Mouse (Mus musculus): ENCODE measurements at regions not wholly inside any gene's neighbourhood (a gene's known extent, or its start where the extent isn't known, plus 50 kb on each side); places are given as distances from the start of the nearest gene placed in this dataset.

DNA sequence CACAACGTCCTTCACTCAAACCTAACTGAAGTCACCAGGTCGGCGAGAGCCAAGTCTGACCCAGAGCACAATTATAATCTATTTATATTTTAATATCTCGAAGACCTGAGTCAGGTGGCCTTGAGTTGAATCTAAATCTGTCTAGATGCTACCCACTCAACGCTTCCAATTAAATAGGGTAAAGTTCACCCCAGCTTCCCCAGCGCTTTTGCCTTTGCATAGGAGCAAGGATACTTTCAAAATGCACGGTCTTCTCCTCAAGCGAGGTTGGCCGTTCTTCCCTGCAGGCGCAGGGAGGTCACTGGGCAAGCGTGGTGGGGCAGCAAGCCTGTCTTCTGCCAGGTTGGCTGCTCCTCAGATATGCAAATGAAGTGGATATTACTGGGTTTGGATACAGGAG, 194.6 kb upstream of the Prox1 start:
- Histone ChIP-seq H3K4me1 (ENCODE audit: insufficient read depth) (no peaks in the 10 kb centered on the region), H3K9me3 (ENCODE audit: low read length) (no peaks in the 10 kb centered on the region), H3K36me3 (ENCODE audit: insufficient read depth) (no peaks in the 10 kb centered on the region), H3K4me3 (ENCODE audit: low read depth, low read length) (no peak overlapping the region), H3K9ac (no peak overlapping the region), H3K4me2 (ENCODE audit: low read depth) (no peak overlapping the region), H3K27me3 (ENCODE audit: insufficient read depth, low read length) (no peaks in the 10 kb centered on the region), H3K27ac (ENCODE audit: low read depth, low read length) (no peak overlapping the region)
- no peak for TF ChIP-seq CTCF (IDR thresholded peaks at IDR 0.05; ENCODE audit: low read depth)
- DNase-seq (no peak), ATAC-seq (no peak)
- 88% methylated on average over 11 of the region's 11 CpGs for WGBS

DNA sequence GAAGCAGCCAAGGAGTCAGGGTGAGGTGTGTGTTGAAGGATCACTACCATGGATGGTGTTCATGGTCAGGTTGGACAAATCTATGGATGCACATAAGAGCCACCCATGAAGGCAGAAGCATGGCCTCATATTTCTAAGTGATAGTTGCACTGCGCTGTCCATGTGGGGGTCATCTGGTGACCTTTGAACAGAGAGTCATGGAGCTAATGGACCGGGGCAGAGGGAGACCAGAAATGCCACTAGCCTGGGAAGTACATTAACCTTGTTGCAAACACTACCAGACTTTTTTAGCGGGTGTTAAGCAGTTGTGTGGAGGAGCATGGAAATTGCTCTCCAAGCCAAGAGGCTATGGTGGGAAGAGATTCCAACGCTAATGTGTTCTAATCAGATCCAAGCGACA, 190.1 kb upstream of the Prox1 start:
- Histone ChIP-seq H3K9me3 (ENCODE audit: low read length) (no peaks in the 10 kb centered on the region), H3K27me3 (ENCODE audit: insufficient read depth, low read length) (no peaks in the 10 kb centered on the region), H3K27ac (ENCODE audit: low read depth, low read length) (no peak overlapping the region), H3K9ac (no peak overlapping the region), H3K36me3 (ENCODE audit: insufficient read depth) (no peaks in the 10 kb centered on the region), H3K4me1 (ENCODE audit: insufficient read depth) (no peaks in the 10 kb centered on the region), H3K4me3 (ENCODE audit: low read depth, low read length) (no peak overlapping the region), H3K4me2 (ENCODE audit: low read depth) (no peak overlapping the region)
- TF ChIP-seq CTCF (IDR thresholded peaks at IDR 0.05; ENCODE audit: low read depth) = no peak
- ATAC-seq (no peak), DNase-seq (no peak)
- 99% methylated on average over 5 of the region's 5 CpGs for WGBS

DNA sequence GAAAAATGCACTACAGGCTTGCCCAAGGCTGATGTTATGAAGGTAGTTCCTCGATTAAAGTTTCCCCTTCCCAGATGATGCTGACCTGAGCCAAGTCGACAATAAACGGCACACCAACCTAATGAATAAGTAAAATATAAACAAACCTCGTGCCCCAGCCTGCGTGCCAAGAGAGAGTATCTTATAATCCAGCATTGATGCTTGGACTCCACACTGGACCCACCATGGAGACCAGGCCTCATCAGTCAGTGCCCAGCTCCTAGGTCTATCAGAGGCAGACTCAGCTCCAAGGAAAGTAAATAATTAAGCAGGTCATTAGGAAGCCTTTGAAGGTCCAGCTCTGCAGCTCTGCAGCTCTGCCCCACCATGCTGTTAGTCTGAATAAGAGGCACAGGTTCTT, 187.3 kb upstream of the Prox1 start:
- 84% methylated on average over 5 of the region's 5 CpGs for WGBS
- H3K4me1 ChIP-seq (ENCODE audit: insufficient read depth) = no peaks in the 10 kb centered on the region
- no peaks in the 10 kb centered on the region for H3K36me3 ChIP-seq (ENCODE audit: insufficient read depth)
- no peaks in the 10 kb centered on the region for H3K9me3 ChIP-seq (ENCODE audit: low read length)
- no peak overlapping the region for H3K9ac ChIP-seq
- no peak overlapping the region for H3K4me3 ChIP-seq (ENCODE audit: low read depth, low read length)
- DNase-seq (no peak), ATAC-seq (no peak)
- H3K27me3 ChIP-seq (ENCODE audit: insufficient read depth, low read length) = no peaks in the 10 kb centered on the region
- no peak for TF ChIP-seq CTCF (IDR thresholded peaks at IDR 0.05; ENCODE audit: low read depth)
- H3K27ac ChIP-seq (ENCODE audit: low read depth, low read length) = no peak overlapping the region
- H3K4me2 ChIP-seq (ENCODE audit: low read depth) = no peak overlapping the region

DNA sequence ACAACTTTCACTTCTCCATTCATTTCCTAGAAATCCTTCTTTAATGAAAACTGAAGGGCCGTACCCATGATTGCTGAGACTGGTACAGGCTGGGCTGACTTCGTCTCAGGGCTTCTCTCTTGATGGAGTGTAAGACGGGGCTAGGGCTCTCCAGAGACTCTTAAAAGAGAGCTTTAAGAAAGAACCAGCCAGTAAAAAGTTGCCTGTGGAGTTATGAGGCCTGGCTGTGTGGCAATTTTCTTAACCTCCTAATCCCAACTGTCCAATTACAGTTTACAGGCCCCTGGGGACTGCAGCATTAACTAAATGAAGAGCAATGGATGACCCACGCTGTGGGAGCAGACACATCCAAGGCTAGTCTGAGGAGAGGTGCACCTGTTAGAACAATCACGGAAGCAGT, 177.1 kb upstream of the Prox1 start:
- DNase-seq (no peak), ATAC-seq (no peak)
- H3K4me2 ChIP-seq (ENCODE audit: low read depth) = no peak overlapping the region
- H3K27ac ChIP-seq (ENCODE audit: low read depth, low read length) = no peak overlapping the region
- no peaks in the 10 kb centered on the region for H3K4me1 ChIP-seq (ENCODE audit: insufficient read depth)
- H3K27me3 ChIP-seq (ENCODE audit: insufficient read depth, low read length) = 0 out of 2 replicates have a peak, but pooled peaks cover 4% of the 10 kb centered on the region
- no peaks in the 10 kb centered on the region for H3K9me3 ChIP-seq (ENCODE audit: low read length)
- WGBS = 77% methylated on average over 5 of the region's 5 CpGs
- TF ChIP-seq CTCF (IDR thresholded peaks at IDR 0.05; ENCODE audit: low read depth) = no peak
- H3K4me3 ChIP-seq (ENCODE audit: low read depth, low read length) = no peak overlapping the region
- H3K36me3 ChIP-seq (ENCODE audit: insufficient read depth) = no peaks in the 10 kb centered on the region
- no peak overlapping the region for H3K9ac ChIP-seq

DNA sequence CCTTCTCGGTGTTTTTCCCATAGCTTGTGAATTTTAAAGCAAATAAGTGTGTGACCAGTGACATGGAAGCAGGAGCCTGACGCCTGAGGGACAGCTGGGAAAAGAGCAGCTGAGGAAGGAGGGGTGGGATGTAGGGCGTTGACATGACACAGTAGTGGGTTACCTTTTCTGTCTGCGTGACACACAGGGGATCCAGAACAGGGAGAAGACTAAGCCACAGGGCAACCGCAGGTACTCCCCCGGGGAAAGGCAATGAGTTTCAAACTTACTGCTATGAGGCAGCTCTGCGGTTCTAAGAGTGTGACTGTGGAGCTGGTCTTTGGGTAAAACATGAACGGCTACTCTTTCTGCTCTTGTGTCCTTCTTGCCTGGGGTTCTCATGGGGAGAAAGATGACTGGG, 170.2 kb upstream of the Prox1 start:
- Histone ChIP-seq H3K4me1 (ENCODE audit: insufficient read depth) (no peaks in the 10 kb centered on the region), H3K4me3 (ENCODE audit: low read depth, low read length) (no peak overlapping the region), H3K27me3 (ENCODE audit: insufficient read depth, low read length) (peaks cover 17% of the 10 kb centered on the region; the same call in 1 of the 2 replicates), H3K27ac (ENCODE audit: low read depth, low read length) (no peak overlapping the region), H3K4me2 (ENCODE audit: low read depth) (no peak overlapping the region), H3K9ac (no peak overlapping the region), H3K9me3 (ENCODE audit: low read length) (no peaks in the 10 kb centered on the region), H3K36me3 (ENCODE audit: insufficient read depth) (no peaks in the 10 kb centered on the region)
- WGBS = 88% methylated on average over 8 of the region's 8 CpGs
- no peak for DNase-seq
- no peak for TF ChIP-seq CTCF (IDR thresholded peaks at IDR 0.05; ENCODE audit: low read depth)
- ATAC-seq = no peak

DNA sequence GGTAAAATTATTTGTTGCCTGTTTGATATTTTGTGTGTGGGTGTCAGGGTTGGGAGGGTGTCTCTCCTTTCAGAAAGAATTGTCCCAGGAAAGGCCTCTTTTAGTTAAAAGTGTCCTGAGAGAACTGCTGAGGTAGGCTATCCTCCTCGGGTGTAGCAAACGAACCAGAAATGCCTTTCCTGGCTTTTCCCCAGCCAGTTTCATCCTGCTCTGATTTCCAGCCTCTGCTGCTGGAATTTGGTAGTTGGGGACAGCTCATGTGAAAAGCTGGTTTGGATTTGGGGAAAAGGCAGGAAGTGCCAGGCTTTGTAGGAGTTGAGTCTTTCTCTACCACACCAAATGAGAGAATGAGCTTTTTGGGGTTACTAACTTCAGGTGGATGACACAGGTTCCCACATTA, 164.0 kb upstream of the Prox1 start:
- ATAC-seq (no peak), DNase-seq (peak; percentile 2)
- Histone ChIP-seq H3K9ac (no peak overlapping the region), H3K27ac (ENCODE audit: low read depth, low read length) (no peak overlapping the region), H3K4me2 (ENCODE audit: low read depth) (no peak overlapping the region), H3K4me1 (ENCODE audit: insufficient read depth) (no peaks in the 10 kb centered on the region), H3K27me3 (ENCODE audit: insufficient read depth, low read length) (peaks cover 30% of the 10 kb centered on the region), H3K36me3 (ENCODE audit: insufficient read depth) (no peaks in the 10 kb centered on the region), H3K4me3 (ENCODE audit: low read depth, low read length) (no peak overlapping the region), H3K9me3 (ENCODE audit: low read length) (no peaks in the 10 kb centered on the region)
- no peak for TF ChIP-seq CTCF (IDR thresholded peaks at IDR 0.05; ENCODE audit: low read depth)
- 21% methylated on average over 2 of the region's 2 CpGs for WGBS

DNA sequence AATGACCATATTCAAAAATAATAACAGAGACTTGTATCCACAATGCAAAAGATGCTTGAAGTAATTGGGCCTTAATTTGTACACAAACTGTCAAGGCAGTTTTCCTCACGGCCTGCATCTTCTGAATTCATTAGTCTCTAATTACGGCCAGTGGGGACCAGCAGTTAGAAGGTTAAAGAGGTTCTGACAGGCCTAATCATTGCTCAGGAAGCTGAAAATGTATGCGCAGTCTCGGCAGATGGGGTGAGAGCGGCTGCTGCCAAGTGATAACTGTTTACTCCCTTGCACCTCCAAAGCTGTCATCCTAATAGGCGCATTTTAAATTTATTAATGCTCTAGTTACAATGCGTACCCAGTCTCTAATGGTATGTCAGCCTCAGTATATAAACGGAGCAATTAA, 163.5 kb upstream of the Prox1 start:
- no peak for TF ChIP-seq CTCF (IDR thresholded peaks at IDR 0.05; ENCODE audit: low read depth)
- no peak for ATAC-seq

DNA sequence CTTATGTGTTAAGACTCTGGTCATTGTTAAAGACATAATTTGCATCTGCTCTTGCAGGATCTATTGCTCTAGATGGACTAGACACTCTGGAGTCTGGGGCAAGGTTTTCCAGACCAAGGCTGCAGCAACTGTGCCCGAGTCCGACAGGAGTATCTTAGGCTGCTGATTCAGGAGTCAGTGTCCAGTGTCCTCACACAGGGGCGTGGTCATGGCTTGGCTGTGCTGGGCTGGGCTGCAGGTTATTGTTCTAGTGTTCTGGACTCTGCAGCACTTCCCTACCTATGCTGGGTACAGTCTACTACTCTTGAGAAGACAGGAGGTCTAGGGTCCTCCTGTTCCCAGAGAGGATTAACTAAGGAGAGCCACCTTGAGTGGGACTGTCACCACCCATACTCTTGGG, 161.5 kb upstream of the Prox1 start:
- Histone ChIP-seq H3K36me3 (ENCODE audit: insufficient read depth) (no peaks in the 10 kb centered on the region), H3K9ac (no peak overlapping the region), H3K4me2 (ENCODE audit: low read depth) (no peak overlapping the region), H3K27ac (ENCODE audit: low read depth, low read length) (no peak overlapping the region), H3K4me1 (ENCODE audit: insufficient read depth) (no peaks in the 10 kb centered on the region), H3K27me3 (ENCODE audit: insufficient read depth, low read length) (peaks cover 32% of the 10 kb centered on the region), H3K4me3 (ENCODE audit: low read depth, low read length) (no peak overlapping the region), H3K9me3 (ENCODE audit: low read length) (no peaks in the 10 kb centered on the region)
- no peak for ATAC-seq
- 75% methylated on average over 3 of the region's 3 CpGs for WGBS
- TF ChIP-seq CTCF (IDR thresholded peaks at IDR 0.05; ENCODE audit: low read depth) = no peak
- DNase-seq = no peak

More for the DNA sequence above, 163.5 kb upstream of the Prox1 start:
- 19% methylated on average over 8 of the region's 8 CpGs for WGBS
- no peak overlapping the region for H3K4me3 ChIP-seq (ENCODE audit: low read depth, low read length)
- no peaks in the 10 kb centered on the region for H3K4me1 ChIP-seq (ENCODE audit: insufficient read depth)
- peaks cover 30% of the 10 kb centered on the region for H3K27me3 ChIP-seq (ENCODE audit: insufficient read depth, low read length)
- H3K4me2 ChIP-seq (ENCODE audit: low read depth) = no peak overlapping the region
- no peaks in the 10 kb centered on the region for H3K36me3 ChIP-seq (ENCODE audit: insufficient read depth)
- no peak overlapping the region for H3K9ac ChIP-seq
- H3K9me3 ChIP-seq (ENCODE audit: low read length) = no peaks in the 10 kb centered on the region
- H3K27ac ChIP-seq (ENCODE audit: low read depth, low read length) = no peak overlapping the region
- DNase-seq = peak; percentile 39

All from forebrain, postnatal 0 days (tissue).